Mouse (Mus musculus): ENCODE data around the gene Cers4. TPM values are rescaled to one million over a fixed set of nuclear protein-coding genes. Genes with fewer than 3 reads are reported as not detected.
A peak's percentile ranks its signal among the peaks of the same experiment; 100 is the strongest.

Gene Cers4
- total RNA-seq (2021), result 10 to 100 TPM; 42.4 to 50.7 TPM
- long read RNA-seq, full-length matches to known transcripts, result 14 of 29 reads
- long read RNA-seq, partial matches to known transcripts, result 1 of 29 reads
- long read RNA-seq, other reads (novel, unspliced or antisense), result 14 of 29 reads

DNA sequence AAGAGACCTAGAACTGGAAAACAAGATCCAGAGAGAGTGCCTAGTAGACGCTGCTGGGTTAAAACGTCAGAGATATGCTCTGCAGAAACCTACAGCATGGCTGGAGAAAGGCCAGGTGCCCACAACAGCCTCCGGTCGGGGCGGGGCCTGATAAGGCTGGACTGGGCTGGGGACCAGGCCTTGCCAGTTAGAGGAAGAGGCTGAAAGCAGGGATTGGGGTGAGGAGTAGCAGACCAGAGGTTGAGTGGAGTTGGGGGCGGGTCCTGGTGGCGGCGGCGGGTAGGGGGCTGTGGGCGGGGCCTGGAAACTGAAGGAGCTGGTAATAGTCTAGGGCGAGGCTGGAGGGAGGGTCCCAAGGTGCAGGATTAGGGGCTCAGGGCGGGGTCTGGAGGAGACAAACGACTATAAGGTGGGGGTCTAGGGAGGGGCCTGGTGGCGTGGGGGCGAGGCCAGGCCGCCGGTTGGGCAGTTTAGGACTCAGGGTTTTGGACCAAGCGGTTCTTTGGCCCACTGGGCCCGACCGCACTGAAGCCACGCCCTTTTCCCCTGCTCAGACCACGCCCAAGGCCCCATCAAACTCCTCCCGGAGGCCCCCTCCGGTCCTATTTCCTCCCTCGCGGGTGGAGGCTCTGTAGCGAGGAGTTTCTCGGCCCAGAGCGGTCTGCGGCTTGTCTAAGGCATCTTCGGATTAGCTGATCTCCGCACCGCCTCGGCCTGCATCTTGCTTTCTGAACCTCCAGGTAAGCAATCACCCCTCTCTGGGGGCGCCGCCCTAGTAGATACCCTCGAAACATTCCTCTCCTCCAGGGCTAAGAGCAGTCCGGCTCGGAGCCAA, at the start of gene Cers4:
Gene Cers4 (plus strand): TSS at position 176 of the 835 bp plus-strand sequence.
- DNase-seq (ENCODE audit: low spot score in 2 of 2), result peak; percentile 72 to 84

DNA sequence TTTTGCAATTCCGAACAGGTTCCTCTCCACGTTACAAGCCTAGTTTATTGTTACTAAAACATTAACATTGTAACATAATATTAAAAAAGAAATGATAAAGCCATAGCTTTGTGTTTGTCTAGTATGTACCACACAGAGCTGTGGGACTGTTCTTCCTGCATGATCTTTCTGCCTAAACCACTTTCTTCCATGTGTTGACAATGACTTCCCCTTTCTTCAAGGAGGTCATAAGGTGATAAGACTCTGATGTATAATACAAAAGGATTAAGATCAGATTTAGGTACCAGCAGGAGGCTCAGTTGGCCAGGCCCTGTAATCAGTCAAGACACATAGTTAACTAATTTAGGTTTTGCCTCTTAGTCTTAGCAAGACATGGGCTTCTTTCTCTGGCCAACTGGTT, 34.7 kb upstream of the Cers4 start:
- DNase-seq (ENCODE audit: low spot score in 2 of 2), result no peak

GRCm38 (mm10) chr8:4463061-4463460, 29.8 kb upstream of the Cers4 start:
- DNase-seq (ENCODE audit: low spot score in 2 of 2), result no peak

DNA sequence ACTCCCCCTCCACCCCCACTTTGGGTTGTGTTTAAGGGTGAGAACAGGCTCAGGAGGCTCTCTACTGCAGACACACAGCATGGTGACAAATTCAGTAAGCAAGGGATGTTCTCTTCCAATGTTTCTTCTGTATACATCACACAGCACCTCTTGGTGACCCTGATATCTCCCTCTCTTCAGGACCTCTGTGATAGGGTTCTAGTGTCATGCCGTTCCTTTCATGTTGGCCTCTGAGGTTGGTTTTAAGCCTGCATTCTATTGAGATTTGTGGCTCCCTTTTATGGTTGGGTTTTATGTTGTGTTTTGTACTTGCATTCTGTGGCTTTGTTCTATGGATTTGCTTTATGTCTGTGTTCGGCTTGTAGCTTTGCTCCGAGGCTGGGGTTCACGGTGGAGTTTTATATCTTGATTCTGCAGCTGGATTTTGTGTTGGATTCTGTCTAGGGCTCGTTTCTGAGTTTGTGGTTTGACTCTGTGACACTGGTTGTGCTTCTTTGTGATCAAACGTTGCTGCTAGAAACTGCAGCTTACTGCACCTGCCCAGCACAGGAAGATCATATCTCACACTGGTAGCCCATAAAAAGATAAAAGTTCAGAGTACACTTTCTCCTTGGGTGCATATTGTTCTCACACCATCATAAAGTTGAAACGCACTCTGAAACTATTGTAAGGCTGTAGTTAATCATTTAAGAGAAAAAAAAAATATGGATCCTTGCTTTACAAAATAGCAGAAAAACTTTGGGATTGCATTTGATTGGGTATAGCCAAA, 18.2 kb upstream of the Cers4 start:
- DNase-seq (ENCODE audit: low spot score in 2 of 2), result no peak

- DNase-seq (ENCODE audit: low spot score in 2 of 2), result no peak
These were observed 11.7 kb upstream of the Cers4 start for GRCm38 (mm10) chr8:4481154-4481553.

DNA sequence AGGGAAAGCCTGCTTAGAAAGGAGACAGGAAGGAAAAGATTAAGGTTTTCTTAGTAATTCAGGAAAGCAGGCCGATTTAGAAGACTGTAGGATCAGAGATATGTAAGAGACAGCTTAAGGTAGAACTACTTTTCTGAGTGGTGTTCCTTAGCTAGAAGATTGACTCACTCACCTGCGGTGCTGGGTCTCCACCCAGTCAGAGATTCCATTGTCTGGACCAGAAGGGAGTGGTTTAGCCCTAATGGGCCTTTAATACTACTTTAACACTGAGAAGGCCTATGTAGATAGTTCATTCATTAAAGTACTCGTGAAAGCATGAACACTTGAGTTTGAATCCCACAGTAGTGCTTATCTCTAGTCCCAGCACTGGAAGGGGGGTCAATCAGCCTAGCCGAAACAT, 11.2 kb upstream of the Cers4 start:
- DNase-seq (ENCODE audit: low spot score in 2 of 2), result no peak

GRCm38 (mm10) chr8:4482501-4482900, 10.3 kb upstream of the Cers4 start:
- no peak for DNase-seq (ENCODE audit: low spot score in 2 of 2)

GRCm38 (mm10) chr8:4483330-4483729, 9.5 kb upstream of the Cers4 start:
- DNase-seq (ENCODE audit: low spot score in 2 of 2), result no peak

DNA sequence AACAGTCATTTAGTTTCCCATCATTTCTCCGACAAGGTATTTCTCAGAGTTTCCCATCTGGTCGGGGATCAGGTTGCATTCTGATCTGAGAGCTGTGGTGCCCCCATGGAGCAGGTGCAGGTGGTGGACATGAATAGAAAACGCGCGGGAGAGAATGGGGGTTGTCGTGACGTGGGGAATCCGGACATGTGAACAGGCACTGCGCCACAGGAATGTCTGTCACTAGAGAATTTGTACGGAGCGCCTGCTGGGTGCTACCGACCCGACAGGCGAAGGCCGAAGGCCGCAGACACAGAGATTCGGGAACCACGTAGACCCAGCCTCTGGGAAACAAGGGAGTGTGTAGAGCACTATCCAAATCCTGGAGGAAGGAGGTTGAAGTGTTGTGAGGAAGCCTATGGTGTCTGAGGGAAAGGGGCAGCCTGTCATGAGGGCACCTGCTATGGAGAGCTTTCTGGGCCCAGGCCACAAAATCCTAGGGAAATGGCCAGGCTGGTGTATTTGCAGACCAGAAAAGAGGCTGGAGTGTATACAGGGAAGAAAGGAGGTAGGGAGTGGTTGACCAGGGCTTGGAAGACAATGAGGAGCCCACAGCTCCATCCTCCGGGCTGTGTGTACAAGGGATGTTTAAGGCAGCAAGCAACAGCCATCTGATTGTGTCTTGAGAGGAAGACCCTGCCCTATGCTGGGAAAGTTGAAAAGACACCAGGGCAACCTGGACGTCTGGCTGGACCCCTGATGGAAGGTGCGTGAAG, 1.0 kb downstream of the Cers4 start:
- peak; percentile 57 to 67 for DNase-seq (ENCODE audit: low spot score in 2 of 2)

GRCm38 (mm10) chr8:4495976-4496375, 3.1 kb downstream of the Cers4 start:
- no peak for DNase-seq (ENCODE audit: low spot score in 2 of 2)

GRCm38 (mm10) chr8:4497610-4498009, 4.8 kb downstream of the Cers4 start:
- no peak for DNase-seq (ENCODE audit: low spot score in 2 of 2)

- no peak for DNase-seq (ENCODE audit: low spot score in 2 of 2)
These were observed 12.5 kb downstream of the Cers4 start for GRCm38 (mm10) chr8:4505364-4505763.

- DNase-seq (ENCODE audit: low spot score in 2 of 2), result no peak
These were observed 14.7 kb downstream of the Cers4 start for GRCm38 (mm10) chr8:4507527-4507926.

DNA sequence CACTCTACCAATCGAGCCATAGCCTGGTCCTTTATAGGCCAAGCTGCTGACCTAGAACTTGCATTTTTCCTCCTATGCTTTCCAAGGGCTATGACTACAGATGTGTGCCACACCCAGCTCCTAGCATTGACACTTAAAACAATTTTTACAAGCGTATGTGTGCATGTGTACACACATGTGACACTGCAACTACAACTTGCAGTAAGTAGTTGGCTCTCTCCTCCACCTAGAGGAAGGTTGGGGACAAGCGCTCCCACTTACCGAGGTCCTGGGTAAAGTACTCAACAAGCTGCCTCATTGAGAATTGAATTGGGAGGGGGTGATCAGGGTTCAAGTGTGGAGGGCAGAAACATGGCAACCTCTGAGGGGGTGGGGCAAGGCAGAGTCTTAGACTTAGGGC, 18.0 kb downstream of the Cers4 start:
- no peak for DNase-seq (ENCODE audit: low spot score in 2 of 2)

DNA sequence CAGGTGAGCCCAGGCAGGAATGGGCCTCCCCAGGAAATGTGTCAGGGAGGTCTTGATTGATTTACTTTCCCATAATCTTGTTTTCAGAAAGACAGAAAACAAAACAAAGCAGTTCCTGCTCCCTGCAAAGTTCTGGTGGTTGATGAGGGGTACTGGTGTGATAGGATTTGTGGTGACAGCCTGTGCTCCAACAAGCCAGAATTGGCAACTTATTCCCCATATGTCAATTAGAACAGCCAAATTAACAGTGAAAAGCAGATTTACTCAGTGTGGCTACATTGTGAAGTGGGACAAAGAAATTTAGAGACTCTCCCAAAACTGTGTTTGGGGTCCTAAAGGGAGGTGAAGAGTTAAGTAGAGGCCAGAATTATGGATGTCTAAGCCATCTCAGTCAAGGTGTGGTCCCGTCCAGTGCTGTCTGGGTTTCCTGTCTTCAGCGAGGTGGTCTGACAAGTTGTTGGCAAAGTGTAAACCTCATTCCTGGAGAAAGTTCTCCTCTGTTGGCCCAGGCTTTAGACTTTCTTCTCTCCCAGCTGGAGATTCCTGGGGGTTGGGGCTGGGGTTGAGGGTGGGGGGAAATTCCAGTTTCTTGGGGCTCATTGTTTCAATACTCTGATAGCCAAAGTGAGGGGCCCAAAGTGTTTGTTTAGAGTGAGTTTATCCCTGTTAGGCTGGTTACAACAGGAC, 18.7 kb downstream of the Cers4 start:
- DNase-seq (ENCODE audit: low spot score in 2 of 2), result no peak

GRCm38 (mm10) chr8:4512116-4512495, 19.3 kb downstream of the Cers4 start:
- DNase-seq (ENCODE audit: low spot score in 2 of 2), result no peak

DNA sequence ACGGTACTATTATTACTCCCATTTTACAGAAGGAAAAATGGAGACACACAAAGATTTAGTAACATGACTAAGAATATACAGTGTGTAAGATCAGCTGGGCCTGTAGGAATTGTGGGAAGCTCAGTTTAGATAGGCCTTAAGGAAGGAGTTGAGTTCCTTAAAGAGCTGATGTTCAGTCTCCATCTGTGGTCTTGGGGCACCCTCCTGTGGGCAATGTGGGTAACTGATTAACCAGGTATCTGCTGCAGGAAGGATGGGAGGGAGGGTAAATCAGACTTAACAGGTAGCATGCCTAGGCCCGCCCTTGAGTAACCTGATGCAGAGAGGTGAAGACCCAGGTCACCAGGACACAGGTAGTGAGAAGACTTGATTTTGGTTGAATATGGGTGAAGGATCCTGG, 23.3 kb downstream of the Cers4 start:
- DNase-seq (ENCODE audit: low spot score in 2 of 2), result peak; percentile 48 to 64

GRCm38 (mm10) chr8:4521472-4521871, 28.6 kb downstream of the Cers4 start:
- DNase-seq (ENCODE audit: low spot score in 2 of 2), result no peak

GRCm38 (mm10) chr8:4523525-4523924, 30.7 kb downstream of the Cers4 start:
- no peak for DNase-seq (ENCODE audit: low spot score in 2 of 2)
